Mouse (Mus musculus): ENCODE results near the gene Naaa. TPM values are rescaled to one million over a fixed set of nuclear protein-coding genes. Genes with fewer than 3 reads are reported as not detected.

Gene Naaa
- polyA plus RNA-seq, 2 experiments, result 4.3 to 4.5 TPM

DNA sequence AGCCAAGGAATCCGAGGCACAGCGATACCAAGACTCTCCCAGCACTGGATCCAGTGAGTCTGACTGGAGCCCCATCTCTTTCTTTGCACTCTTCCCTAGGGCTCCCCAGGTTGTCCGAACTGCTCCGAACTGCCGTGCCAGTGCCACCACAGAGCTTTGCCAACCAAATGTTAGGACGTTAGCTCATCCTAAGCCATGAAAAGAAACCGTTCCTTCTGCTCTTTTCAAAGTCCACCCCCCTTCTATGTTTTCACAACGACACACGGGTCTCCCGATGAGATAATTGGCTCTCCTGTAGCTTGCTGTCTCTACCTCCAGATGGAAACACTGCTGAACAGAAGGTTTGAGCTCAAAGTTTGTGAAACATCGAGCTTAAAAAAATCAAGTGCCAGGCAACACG is 37.2 kb downstream of the Naaa start:
- no peak overlapping the region for H3K4me3 ChIP-seq (ENCODE audit: insufficient read depth in 1 of 2, low read depth in 2 of 2, low read length in 2 of 2)
- H3K9ac ChIP-seq (replicated peaks), result no peak overlapping the region
- DNase-seq (ENCODE audit: low read depth in 3 of 3, low spot score in 3 of 3), result no peak
- no peak overlapping the region for H3K4me2 ChIP-seq (ENCODE audit: low read depth)
- no peak for ATAC-seq (ENCODE audit: insufficient read depth)
- no peaks in the 10 kb centered on the region for H3K36me3 ChIP-seq (replicated peaks; ENCODE audit: control insufficient read depth, insufficient read depth, low read depth)
- H3K27me3 ChIP-seq (ENCODE audit: control insufficient read depth, insufficient read depth, low read length), result no peaks in the 10 kb centered on the region
- WGBS (ENCODE audit: insufficient replicate concordance), result 69% methylated on average over 12 of the region's 12 CpGs
- no peaks in the 10 kb centered on the region for H3K9me3 ChIP-seq (ENCODE audit: control insufficient read depth, low read length)
- no peaks in the 10 kb centered on the region for H3K4me1 ChIP-seq (replicated peaks; ENCODE audit: control insufficient read depth in 2 of 2, insufficient read depth in 2 of 2, low read length in 1 of 2)
- TF ChIP-seq EP300 (IDR thresholded peaks at IDR 0.05; ENCODE audit: low read depth) (no peak), CTCF (IDR thresholded peaks at IDR 0.05; ENCODE audit: low read depth) (no peak)
- no peak overlapping the region for H3K27ac ChIP-seq

DNA sequence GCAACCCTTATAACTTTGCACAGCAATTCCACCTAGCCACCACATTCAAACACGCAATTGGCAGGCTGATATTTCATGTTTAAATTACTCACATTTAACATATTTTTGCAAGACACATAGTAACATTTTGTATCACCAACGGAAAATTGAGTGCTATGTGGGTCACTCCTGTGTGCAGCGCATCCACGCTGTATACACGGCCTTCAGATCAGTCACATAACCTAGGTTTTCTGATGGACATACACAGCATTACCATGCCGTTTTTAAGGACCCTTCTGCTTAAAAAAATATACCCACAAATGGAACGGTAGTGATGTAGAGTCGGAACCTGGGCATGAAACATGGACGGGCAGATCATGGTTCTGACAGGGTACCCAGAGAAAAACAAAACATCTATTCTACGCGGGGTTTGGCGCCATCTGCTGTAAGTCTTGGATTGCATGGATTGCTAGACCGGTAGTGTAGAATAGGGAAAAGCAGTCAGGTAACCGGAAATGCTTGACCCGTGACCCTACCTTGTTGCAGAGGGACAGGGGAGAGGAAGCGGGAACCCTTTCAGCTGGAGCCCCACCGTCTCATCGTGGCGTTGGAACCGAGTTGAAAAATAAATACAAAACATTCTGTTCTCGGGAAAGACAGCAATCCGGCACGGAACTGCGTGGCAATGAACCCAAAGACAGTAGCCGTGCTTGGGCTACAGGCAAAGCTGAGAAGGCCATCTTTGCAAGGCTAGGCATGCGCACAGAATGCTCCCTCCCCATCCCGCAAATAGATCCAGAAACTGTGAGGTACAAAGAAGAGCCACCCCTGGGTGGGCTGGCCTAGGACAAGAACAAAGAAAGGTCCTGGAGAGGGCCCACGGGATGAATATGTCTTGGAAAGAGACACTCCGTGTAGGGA is 38.4 kb downstream of the Naaa start:
- peak; percentile 70 for TF ChIP-seq CTCF (IDR thresholded peaks at IDR 0.05; ENCODE audit: low read depth)
- no peak for TF ChIP-seq EP300 (IDR thresholded peaks at IDR 0.05; ENCODE audit: low read depth)
- no peaks in the 10 kb centered on the region for H3K27me3 ChIP-seq (ENCODE audit: control insufficient read depth, insufficient read depth, low read length)

DNA sequence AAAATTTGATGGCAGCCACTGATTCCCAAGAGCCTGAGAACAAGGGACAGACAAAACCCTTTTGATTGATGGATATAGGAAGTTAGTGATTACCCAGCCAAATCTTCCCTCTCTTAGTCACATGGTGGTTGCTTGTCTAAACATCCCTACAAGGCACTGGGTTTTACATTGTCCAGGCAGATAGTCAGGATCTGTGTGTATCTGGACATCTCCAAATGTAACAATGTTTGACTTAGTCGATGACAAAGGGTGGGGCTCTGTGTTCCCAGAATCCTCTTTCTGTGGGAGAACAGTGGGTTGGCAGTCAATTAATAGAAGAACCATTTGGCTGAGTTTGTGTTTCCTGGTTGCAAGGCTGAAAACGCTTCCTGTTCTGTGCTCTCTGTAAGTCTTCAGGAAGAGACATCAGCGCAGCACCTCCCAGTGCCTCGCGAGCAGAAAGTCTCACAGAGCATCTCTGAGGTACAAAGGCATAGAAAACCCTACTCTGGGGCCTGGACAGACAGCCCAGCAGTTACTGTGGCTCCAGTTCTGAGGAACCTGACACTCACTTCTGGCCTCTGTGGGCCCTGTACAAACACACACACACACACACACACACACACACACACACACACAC is 42.9 kb downstream of the Naaa start:
- 8% methylated on average over 5 of the region's 5 CpGs for WGBS (ENCODE audit: insufficient replicate concordance)
- Histone ChIP-seq H3K36me3 (replicated peaks; ENCODE audit: control insufficient read depth, insufficient read depth, low read depth) (no peaks in the 10 kb centered on the region), H3K27me3 (ENCODE audit: control insufficient read depth, insufficient read depth, low read length) (no peaks in the 10 kb centered on the region; the same call in 1 of the 2 replicates), H3K4me1 (replicated peaks; ENCODE audit: control insufficient read depth in 2 of 2, insufficient read depth in 2 of 2, low read length in 1 of 2) (no peaks in the 10 kb centered on the region), H3K9ac (replicated peaks) (no peak overlapping the region), H3K9me3 (ENCODE audit: control insufficient read depth, low read length) (no peaks in the 10 kb centered on the region), H3K4me2 (ENCODE audit: low read depth) (no peak overlapping the region), H3K27ac (no peak overlapping the region), H3K4me3 (ENCODE audit: insufficient read depth in 1 of 2, low read depth in 2 of 2, low read length in 2 of 2) (no peak overlapping the region)
- no peak for ATAC-seq (ENCODE audit: insufficient read depth)
- TF ChIP-seq CTCF (IDR thresholded peaks at IDR 0.05; ENCODE audit: low read depth) (no peak), EP300 (IDR thresholded peaks at IDR 0.05; ENCODE audit: low read depth) (no peak)
- DNase-seq (ENCODE audit: low read depth in 3 of 3, low spot score in 3 of 3), result no peak

More for the DNA sequence above, 38.4 kb downstream of the Naaa start:
- ATAC-seq (ENCODE audit: insufficient read depth) (no peak), DNase-seq (ENCODE audit: low read depth in 3 of 3, low spot score in 3 of 3) (peak in 1 of 3 experiments; percentile 19)
- no peak overlapping the region for H3K9ac ChIP-seq (replicated peaks)
- H3K4me1 ChIP-seq (replicated peaks; ENCODE audit: control insufficient read depth in 2 of 2, insufficient read depth in 2 of 2, low read length in 1 of 2), result no peaks in the 10 kb centered on the region
- 34% methylated on average over 29 of the region's 29 CpGs for WGBS (ENCODE audit: insufficient replicate concordance)
- no peak overlapping the region; the same call in 1 of the 2 replicates for H3K4me2 ChIP-seq (ENCODE audit: low read depth)
- no peaks in the 10 kb centered on the region for H3K9me3 ChIP-seq (ENCODE audit: control insufficient read depth, low read length)
- H3K27ac ChIP-seq, result no peak overlapping the region
- no peaks in the 10 kb centered on the region for H3K36me3 ChIP-seq (replicated peaks; ENCODE audit: control insufficient read depth, insufficient read depth, low read depth)
- no peak overlapping the region for H3K4me3 ChIP-seq (ENCODE audit: insufficient read depth in 1 of 2, low read depth in 2 of 2, low read length in 2 of 2)

DNA sequence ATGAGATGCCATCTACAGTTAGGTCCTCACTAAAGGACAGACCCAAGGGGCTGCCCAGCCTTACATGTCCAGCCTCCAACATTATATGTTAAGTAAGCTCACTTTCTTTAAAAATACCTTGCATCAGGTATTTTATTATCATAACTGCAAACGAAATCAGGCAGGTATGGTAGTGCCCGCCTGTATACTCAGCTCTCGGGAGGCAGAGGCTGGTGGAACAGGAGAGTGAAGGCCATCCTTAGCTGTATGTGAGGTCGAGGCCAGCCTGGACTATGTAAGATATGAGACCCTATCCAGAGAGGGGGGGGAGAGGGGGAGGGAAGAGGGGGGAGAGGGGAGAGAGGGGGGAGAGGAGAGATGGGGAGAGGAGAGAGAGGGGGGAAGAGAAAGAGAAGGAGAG is 44.6 kb downstream of the Naaa start:
- WGBS (ENCODE audit: insufficient replicate concordance), result 47% methylated on average over 4 of the region's 4 CpGs
- Histone ChIP-seq H3K27me3 (ENCODE audit: control insufficient read depth, insufficient read depth, low read length) (no peaks in the 10 kb centered on the region; the same call in 1 of the 2 replicates), H3K9me3 (ENCODE audit: control insufficient read depth, low read length) (no peaks in the 10 kb centered on the region), H3K27ac (no peak overlapping the region), H3K9ac (replicated peaks) (no peak overlapping the region), H3K4me1 (replicated peaks; ENCODE audit: control insufficient read depth in 2 of 2, insufficient read depth in 2 of 2, low read length in 1 of 2) (no peaks in the 10 kb centered on the region), H3K4me3 (ENCODE audit: insufficient read depth in 1 of 2, low read depth in 2 of 2, low read length in 2 of 2) (no peak overlapping the region), H3K4me2 (ENCODE audit: low read depth) (no peak overlapping the region), H3K36me3 (replicated peaks; ENCODE audit: control insufficient read depth, insufficient read depth, low read depth) (no peaks in the 10 kb centered on the region)
- no peak for ATAC-seq (ENCODE audit: insufficient read depth)
- DNase-seq (ENCODE audit: low read depth in 3 of 3, low spot score in 3 of 3), result no peak
- no peak for TF ChIP-seq CTCF (IDR thresholded peaks at IDR 0.05; ENCODE audit: low read depth)
- no peak for TF ChIP-seq EP300 (IDR thresholded peaks at IDR 0.05; ENCODE audit: low read depth)

DNA sequence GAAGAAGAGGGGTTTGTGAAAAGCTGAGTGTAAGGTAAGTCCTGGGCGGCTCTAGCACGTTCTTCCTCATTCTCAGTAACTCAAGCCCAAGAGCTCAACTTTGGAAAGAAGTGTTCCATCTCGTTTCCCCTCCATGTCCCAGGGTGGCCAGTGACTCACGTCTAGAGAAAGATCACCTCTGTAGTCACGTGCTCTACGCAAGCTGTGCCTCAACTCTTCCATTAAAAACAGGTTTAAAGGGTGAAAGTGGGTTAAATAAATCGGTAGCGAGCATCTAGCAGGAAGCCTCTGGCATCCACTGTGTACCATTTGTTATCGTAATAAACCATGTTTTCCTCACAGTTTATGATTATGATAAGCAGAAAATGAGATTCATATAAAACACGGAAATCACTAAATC is 46.1 kb downstream of the Naaa start:
- DNase-seq (ENCODE audit: low read depth in 3 of 3, low spot score in 3 of 3) (no peak), ATAC-seq (ENCODE audit: insufficient read depth) (no peak)
- Histone ChIP-seq H3K9ac (replicated peaks) (no peak overlapping the region), H3K4me2 (ENCODE audit: low read depth) (no peak overlapping the region), H3K36me3 (replicated peaks; ENCODE audit: control insufficient read depth, insufficient read depth, low read depth) (no peaks in the 10 kb centered on the region), H3K4me1 (replicated peaks; ENCODE audit: control insufficient read depth in 2 of 2, insufficient read depth in 2 of 2, low read length in 1 of 2) (no peaks in the 10 kb centered on the region), H3K27me3 (ENCODE audit: control insufficient read depth, insufficient read depth, low read length) (no peaks in the 10 kb centered on the region; the same call in 1 of the 2 replicates), H3K9me3 (ENCODE audit: control insufficient read depth, low read length) (no peaks in the 10 kb centered on the region), H3K4me3 (ENCODE audit: insufficient read depth in 1 of 2, low read depth in 2 of 2, low read length in 2 of 2) (no peak overlapping the region), H3K27ac (no peak overlapping the region)
- TF ChIP-seq CTCF (IDR thresholded peaks at IDR 0.05; ENCODE audit: low read depth) (no peak), EP300 (IDR thresholded peaks at IDR 0.05; ENCODE audit: low read depth) (no peak)
- 53% methylated on average over 10 of the region's 10 CpGs for WGBS (ENCODE audit: insufficient replicate concordance)
